Mouse (Mus musculus) mouse trophoblast stem cell (cell line): Measurements from ENCODE around the gene Trim61.

Experiments
- in situ Hi-C, 2 experiments: fragments of 300-500 bp; cut with MseI, MboI; formaldehyde crosslinking; loops; 2 replicates in 1 of 2; 3 replicates in 1 of 2; pipeline ENCODE4 v1.15.1; 2025

Trim61 gene

DNA sequence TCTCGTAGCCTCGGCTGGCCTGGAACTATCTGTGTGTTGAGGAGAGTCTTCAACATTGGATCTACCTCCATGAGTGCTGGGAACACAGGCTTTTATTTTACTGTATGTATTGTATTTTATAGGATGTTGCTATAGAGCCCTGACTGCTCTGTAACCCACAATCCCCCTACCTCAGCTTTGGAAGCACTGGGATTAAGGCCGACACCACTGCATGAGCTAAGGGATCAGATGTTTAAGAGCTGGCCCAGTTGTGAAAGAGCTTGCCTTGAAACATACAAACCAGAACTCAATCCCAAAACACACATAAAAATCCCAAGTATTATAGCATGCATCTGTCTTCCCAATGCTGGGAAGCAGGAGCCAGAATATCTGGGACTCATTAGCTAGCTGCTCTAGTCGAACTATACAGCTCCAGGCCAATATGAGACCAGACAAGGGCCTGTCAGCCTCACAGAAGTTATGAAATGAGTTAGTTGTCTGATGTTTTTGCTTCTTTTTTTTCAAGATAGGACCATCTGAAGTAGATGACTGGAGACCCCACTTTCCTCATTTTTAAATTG lies 19.4 kb downstream of the Trim61 start:
- in situ Hi-C loops: no loop called here

DNA sequence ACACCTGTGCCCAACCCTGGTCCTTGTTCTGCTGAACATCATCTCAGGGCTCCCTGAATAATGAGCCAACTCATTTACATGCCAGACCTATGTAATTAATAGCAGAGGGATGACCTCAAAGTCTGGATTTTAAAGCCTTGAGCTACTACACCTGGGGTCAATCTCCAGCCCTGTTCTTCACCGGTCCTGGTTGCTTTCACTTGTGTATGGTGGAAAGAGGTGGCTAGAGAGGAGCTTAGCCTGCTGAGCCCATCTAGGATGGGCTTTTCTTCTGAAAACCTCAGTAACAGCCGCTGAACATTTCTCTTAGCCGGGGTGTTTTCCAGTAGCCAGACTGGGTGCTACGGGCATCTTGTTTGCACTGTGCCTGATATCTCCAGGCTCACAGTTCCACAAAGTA lies 30.6 kb downstream of the Trim61 start, which contains the start of gene Trim75:
Gene Trim75, minus strand, starts transcription at position 101 of the 400 bp plus-strand sequence.
- in situ Hi-C loops: no loop called here

DNA sequence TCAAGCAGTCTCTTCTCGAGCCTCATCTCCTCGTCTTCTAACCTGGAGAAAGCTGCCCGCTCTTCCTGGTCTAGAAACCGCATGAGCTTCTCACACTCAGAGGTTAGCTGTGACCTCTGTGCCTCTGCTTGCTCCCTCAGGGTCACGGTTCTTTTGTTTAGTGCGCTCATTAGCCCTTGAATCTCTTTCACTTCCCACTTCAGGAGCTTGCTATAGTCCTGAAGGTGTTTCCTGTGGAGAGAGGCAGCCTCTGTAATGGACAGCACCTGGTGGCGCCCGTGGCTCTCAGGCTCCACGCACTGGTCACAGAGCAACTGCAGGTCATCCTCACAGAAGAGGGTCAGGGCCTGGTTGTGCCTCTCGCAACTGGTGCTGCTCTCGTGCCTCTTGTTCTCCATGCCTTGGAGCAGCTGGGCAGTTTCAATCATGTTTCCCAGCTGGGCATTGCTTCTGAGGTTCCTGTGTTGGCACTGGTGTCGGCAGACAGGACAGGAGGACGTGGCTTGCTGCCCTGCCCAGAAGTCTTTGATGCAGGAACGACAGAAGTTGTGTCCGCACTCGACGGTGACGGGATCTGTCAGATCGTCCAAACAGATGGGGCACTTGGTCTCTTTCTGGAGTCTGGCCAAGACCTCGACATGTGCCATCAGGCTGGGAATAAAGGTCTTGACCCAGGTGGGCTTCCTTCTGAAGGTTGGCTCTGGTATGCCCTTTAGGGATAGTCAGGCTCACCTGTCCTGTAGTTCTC lies 35.0 kb downstream of the Trim61 start:
- in situ Hi-C loops: no loop called here
